Mouse (Mus musculus): Measurements from ENCODE around the gene Olfr1356. TPM values are rescaled to one million over a fixed set of nuclear protein-coding genes. Genes with fewer than 3 reads are reported as not detected.
"Not testable (repeated sequence)": the region's sequence is repeated elsewhere in the genome, so short reads cannot be mapped to it uniquely, and the experiment has no call there.

The Olfr1356 gene
- polyA plus RNA-seq (2014; fragmentation: Nextera tagmentation; extraction: Ambion mirVana) = not detected in 2 replicates

DNA sequence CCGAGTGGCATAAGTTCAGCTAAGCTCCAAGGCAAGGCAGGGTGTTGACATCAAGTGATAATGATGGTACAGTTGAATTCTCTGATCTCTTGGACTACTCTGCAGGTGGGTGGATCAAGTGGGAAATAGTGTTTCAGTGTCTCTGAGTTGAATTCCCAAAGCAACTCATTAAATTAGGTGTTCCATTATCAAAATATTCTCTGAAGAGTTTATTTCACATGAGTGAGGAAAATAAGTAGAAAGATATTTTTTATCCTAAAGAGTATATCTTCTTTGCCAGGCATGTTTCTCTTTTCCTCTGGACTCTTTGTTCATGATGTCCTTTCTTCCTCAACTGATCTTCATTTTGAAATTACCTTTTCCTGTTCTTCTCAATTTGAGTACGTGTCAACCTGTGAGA, at the start of gene Olfr1356:
Gene Olfr1356, minus strand, starts transcription at position 101 of the 400 bp plus-strand sequence.
- no peak within 1 kb of the TSS for H3K9ac ChIP-seq (ENCODE audit: low read depth, low read length)
- H3K36me3 ChIP-seq (ENCODE audit: control insufficient read depth, insufficient read depth, low read length) = no peaks in the 10 kb centered on the region
- H3K4me3 ChIP-seq (ENCODE audit: low read depth, low read length) = no peak within 1 kb of the TSS
- no peak within 1 kb of the TSS for H3K27ac ChIP-seq (ENCODE audit: low read depth, low read length)
- ATAC-seq (replicated peaks; ENCODE audit: insufficient number of reproducible peaks, low FRiP score, low TSS enrichment) = no peak
- no peaks in the 10 kb centered on the region for H3K4me1 ChIP-seq (ENCODE audit: control insufficient read depth, insufficient read depth, low read length)
- no peak within 1 kb of the TSS for H3K4me2 ChIP-seq
- no peaks in the 10 kb centered on the region; the same call in 1 of the 2 replicates for H3K9me3 ChIP-seq (replicated peaks; ENCODE audit: control insufficient read depth, low read length)
- no peaks in the 10 kb centered on the region for H3K27me3 ChIP-seq (ENCODE audit: control insufficient read depth, insufficient read depth, low read length)
- 64% methylated on average over 2 of the region's 2 CpGs for WGBS (ENCODE audit: insufficient replicate concordance)

DNA sequence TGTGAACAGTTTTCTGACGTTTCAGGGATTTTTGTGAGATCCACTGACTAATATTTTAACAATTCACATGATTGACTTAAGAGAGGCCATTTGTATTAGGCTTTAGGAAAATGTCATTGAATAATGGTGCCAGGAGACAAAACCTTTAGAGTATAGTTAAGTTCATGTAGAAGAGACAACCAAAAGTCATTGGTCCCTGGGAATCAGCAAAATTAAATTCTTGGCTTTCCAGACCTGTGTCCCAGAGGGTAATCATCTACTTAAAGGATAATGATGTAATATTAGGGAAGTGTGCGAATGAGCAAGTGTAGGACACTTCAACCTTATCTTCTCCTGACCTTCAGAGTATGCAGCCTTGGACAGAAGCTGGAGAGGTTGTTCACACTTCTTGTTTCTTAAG, 23.3 kb upstream of the Olfr1356 start, which contains the start of gene Olfr1355:
Gene Olfr1355, plus strand, starts transcription at position 301 of the 400 bp plus-strand sequence.
- Histone ChIP-seq H3K4me3 (ENCODE audit: low read depth, low read length) (no peak within 1 kb of the TSS), H3K4me1 (ENCODE audit: control insufficient read depth, insufficient read depth, low read length) (no peaks in the 10 kb centered on the region), H3K27me3 (ENCODE audit: control insufficient read depth, insufficient read depth, low read length) (no peaks in the 10 kb centered on the region), H3K9ac (ENCODE audit: low read depth, low read length) (no peak within 1 kb of the TSS), H3K4me2 (no peak within 1 kb of the TSS), H3K27ac (ENCODE audit: low read depth, low read length) (no peak within 1 kb of the TSS), H3K9me3 (replicated peaks; ENCODE audit: control insufficient read depth, low read length) (peaks cover 3% of the 10 kb centered on the region; the same call in 1 of the 2 replicates), H3K36me3 (ENCODE audit: control insufficient read depth, insufficient read depth, low read length) (no peaks in the 10 kb centered on the region)
- 53% methylated on average over 2 of the region's 2 CpGs for WGBS (ENCODE audit: insufficient replicate concordance)
- ATAC-seq (replicated peaks; ENCODE audit: insufficient number of reproducible peaks, low FRiP score, low TSS enrichment) = no peak

DNA sequence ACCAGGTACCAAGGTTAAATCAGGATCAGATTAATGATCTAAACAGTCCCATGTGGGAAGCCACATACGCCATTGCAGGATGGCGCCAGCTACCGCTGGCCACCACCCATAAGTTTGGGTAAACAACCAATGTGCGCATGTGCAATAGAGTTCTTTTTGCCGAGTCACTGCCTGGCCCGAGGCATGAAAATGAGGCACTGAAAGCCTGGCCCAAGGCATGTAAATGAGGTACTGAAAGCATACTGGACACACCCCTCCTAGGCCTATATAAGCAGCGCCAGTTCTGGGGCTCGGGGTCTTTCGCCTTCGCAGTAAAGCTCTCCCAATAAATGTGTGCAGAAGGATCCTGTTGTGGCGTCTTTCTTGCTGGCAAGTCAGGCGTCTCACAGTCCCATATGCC, 11.5 kb downstream of the Olfr1356 start:
- not testable (repeated sequence) for H3K27me3 ChIP-seq (ENCODE audit: control insufficient read depth, insufficient read depth, low read length); H3K9ac ChIP-seq (ENCODE audit: low read depth, low read length); H3K4me1 ChIP-seq (ENCODE audit: control insufficient read depth, insufficient read depth, low read length); H3K36me3 ChIP-seq (ENCODE audit: control insufficient read depth, insufficient read depth, low read length); H3K27ac ChIP-seq (ENCODE audit: low read depth, low read length); H3K4me3 ChIP-seq (ENCODE audit: low read depth, low read length); H3K4me2 ChIP-seq; H3K9me3 ChIP-seq (replicated peaks; ENCODE audit: control insufficient read depth, low read length); ATAC-seq (replicated peaks; ENCODE audit: insufficient number of reproducible peaks, low FRiP score, low TSS enrichment)
- whole genome bisulfite sequencing (ENCODE audit: insufficient replicate concordance) = 78% methylated on average over 12 of the region's 12 CpGs

DNA sequence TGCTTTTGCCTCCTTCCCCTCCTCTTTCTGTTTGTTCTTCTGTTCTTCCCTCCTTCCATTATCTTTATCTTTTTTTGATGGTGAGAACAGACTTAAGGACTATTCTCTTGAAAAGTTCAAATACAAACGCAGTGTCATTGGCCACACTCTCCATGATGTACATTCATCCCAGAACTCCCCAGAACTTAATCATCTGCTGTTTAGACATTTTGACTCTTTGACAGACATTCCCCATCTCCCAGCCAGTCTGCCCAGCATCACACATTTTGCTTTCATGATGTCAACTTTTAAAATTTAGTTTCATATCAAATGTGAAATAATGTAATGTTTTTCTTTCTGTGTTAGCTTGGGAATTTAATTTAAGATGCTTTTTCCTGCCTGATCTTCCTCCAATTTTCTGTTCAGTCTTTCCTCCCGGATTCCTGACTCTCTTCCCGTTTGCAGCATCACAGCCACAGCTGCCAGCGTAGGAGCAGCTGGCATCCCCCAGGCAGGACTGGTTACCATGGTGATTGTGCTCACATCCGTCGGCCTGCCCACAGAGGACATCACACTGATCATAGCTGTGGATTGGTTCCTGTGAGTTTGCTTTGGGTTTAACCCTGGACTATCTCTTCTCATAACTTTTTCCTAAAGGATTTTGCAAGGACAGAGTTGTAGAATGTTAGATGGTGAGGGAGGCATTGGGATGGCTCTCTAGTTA, 39.5 kb downstream of the Olfr1356 start:
- H3K9ac ChIP-seq (ENCODE audit: low read depth, low read length) = no peak overlapping the region
- no peaks in the 10 kb centered on the region for H3K27me3 ChIP-seq (ENCODE audit: control insufficient read depth, insufficient read depth, low read length)
- ATAC-seq (replicated peaks; ENCODE audit: insufficient number of reproducible peaks, low FRiP score, low TSS enrichment) = no peak
- H3K36me3 ChIP-seq (ENCODE audit: control insufficient read depth, insufficient read depth, low read length) = no peaks in the 10 kb centered on the region
- H3K4me3 ChIP-seq (ENCODE audit: low read depth, low read length) = no peak overlapping the region
- H3K27ac ChIP-seq (ENCODE audit: low read depth, low read length) = no peak overlapping the region
- H3K9me3 ChIP-seq (replicated peaks; ENCODE audit: control insufficient read depth, low read length) = no peaks in the 10 kb centered on the region
- no peaks in the 10 kb centered on the region for H3K4me1 ChIP-seq (ENCODE audit: control insufficient read depth, insufficient read depth, low read length)
- no peak overlapping the region for H3K4me2 ChIP-seq
- 66% methylated on average over 6 of the region's 6 CpGs for WGBS (ENCODE audit: insufficient replicate concordance)

DNA sequence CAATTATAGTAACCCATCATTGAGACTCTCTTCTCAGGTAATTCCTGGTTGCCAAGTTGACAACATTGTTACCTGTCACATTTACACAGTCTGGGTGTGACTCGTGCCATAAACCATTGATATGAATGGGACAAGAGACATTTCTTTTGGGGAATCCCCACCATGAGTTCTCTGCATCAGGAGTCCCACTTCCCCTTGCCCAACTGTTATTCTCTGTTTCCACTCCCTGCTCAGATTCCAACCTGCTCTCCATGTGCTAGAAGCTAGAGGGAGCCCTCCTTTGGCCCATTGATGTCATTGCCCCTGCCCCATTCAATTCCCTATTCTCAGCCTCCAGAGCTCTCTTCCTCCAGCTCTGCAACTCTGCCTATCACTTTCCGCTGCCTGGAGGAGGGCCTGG, 50.5 kb downstream of the Olfr1356 start:
- H3K4me3 ChIP-seq (ENCODE audit: low read depth, low read length) = no peak overlapping the region
- no peaks in the 10 kb centered on the region; the same call in 1 of the 2 replicates for H3K9me3 ChIP-seq (replicated peaks; ENCODE audit: control insufficient read depth, low read length)
- H3K27me3 ChIP-seq (ENCODE audit: control insufficient read depth, insufficient read depth, low read length) = no peaks in the 10 kb centered on the region
- 64% methylated on average over 2 of the region's 2 CpGs for WGBS (ENCODE audit: insufficient replicate concordance)
- H3K4me2 ChIP-seq = no peak overlapping the region
- H3K36me3 ChIP-seq (ENCODE audit: control insufficient read depth, insufficient read depth, low read length) = no peaks in the 10 kb centered on the region
- no peak overlapping the region for H3K27ac ChIP-seq (ENCODE audit: low read depth, low read length)
- ATAC-seq (replicated peaks; ENCODE audit: insufficient number of reproducible peaks, low FRiP score, low TSS enrichment) = no peak
- H3K9ac ChIP-seq (ENCODE audit: low read depth, low read length) = no peak overlapping the region
- H3K4me1 ChIP-seq (ENCODE audit: control insufficient read depth, insufficient read depth, low read length) = no peaks in the 10 kb centered on the region

Other genes starting within 250 kb of the Olfr1356 start
- gene Olfr1357, start 234.1 kb downstream of the Olfr1356 start, polyA plus RNA-seq (2014; fragmentation: Nextera tagmentation; extraction: Ambion mirVana) = not detected in 2 replicates
- gene Casp14, start 133.9 kb downstream of the Olfr1356 start, polyA plus RNA-seq (2014; fragmentation: Nextera tagmentation; extraction: Ambion mirVana) = not detected in 2 replicates
- gene Ccdc105, start 99.1 kb downstream of the Olfr1356 start, polyA plus RNA-seq (2014; fragmentation: Nextera tagmentation; extraction: Ambion mirVana) = 0.11 TPM in 1 of 2 replicates, not detected in the other
- gene Slc1a6, start 71.7 kb downstream of the Olfr1356 start, polyA plus RNA-seq (2014; fragmentation: Nextera tagmentation; extraction: Ambion mirVana) = 0.35 and 0.43 TPM in 2 replicates
- gene Olfr1355, start 23.4 kb upstream of the Olfr1356 start, polyA plus RNA-seq (2014; fragmentation: Nextera tagmentation; extraction: Ambion mirVana) = not detected in 2 replicates
- not detected in 2 replicates for gene Olfr1354, start 61.0 kb upstream of the Olfr1356 start, polyA plus RNA-seq (2014; fragmentation: Nextera tagmentation; extraction: Ambion mirVana)
- gene Olfr8, start 98.5 kb upstream of the Olfr1356 start, polyA plus RNA-seq (2014; fragmentation: Nextera tagmentation; extraction: Ambion mirVana) = not detected in 2 replicates
- gene Olfr1353, start 111.1 kb upstream of the Olfr1356 start, polyA plus RNA-seq (2014; fragmentation: Nextera tagmentation; extraction: Ambion mirVana) = not detected in 2 replicates
- not detected in 2 replicates for gene Olfr1352, start 128.9 kb upstream of the Olfr1356 start, polyA plus RNA-seq (2014; fragmentation: Nextera tagmentation; extraction: Ambion mirVana)
- gene Olfr1351, start 160.3 kb upstream of the Olfr1356 start, polyA plus RNA-seq (2014; fragmentation: Nextera tagmentation; extraction: Ambion mirVana) = not detected in 2 replicates
- not detected in 2 replicates for gene Olfr57, start 176.6 kb upstream of the Olfr1356 start, polyA plus RNA-seq (2014; fragmentation: Nextera tagmentation; extraction: Ambion mirVana)
- gene 2610008E11Rik, start 245.4 kb upstream of the Olfr1356 start, polyA plus RNA-seq (2014; fragmentation: Nextera tagmentation; extraction: Ambion mirVana) = 18.2 and 20.2 TPM in 2 replicates

All from heart, embryonic 11.5 days (tissue).